Mouse (Mus musculus) macrophage (primary cell): Measurements from ENCODE around the gene Atp6v1g1. TPM values are rescaled to one million over a fixed set of nuclear protein-coding genes. Genes with fewer than 3 reads are reported as not detected.
A peak's percentile ranks its signal among the peaks of the same experiment; 100 is the strongest.

Experiments
- H3K27ac ChIP-seq: fragments of 350-480 bp; formaldehyde crosslinking; 2 replicates; pipeline ENCODE4 v1.9.0; 2021
- H3K36me3 ChIP-seq: fragments of 350-480 bp; formaldehyde crosslinking; 2 replicates; pipeline ENCODE4 v1.9.0; 2021; ENCODE audit errors: inconsistent target
- H3K4me3 ChIP-seq: fragments of 350-480 bp; formaldehyde crosslinking; 2 replicates; pipeline ENCODE4 v1.9.0; 2021; ENCODE audit errors: inconsistent target
- H3K79me2 ChIP-seq: fragments of 350-480 bp; formaldehyde crosslinking; 2 replicates; pipeline ENCODE4 v1.9.0; 2021; ENCODE audit errors: inconsistent target
- WGBS: methylation state at CpG from one replicate; pipeline ENCODE4 v1.1.7; 2026; ENCODE audit warnings: inconsistent platforms; ENCODE audit not compliant: missing documents; 5-methylcytosine and 5-hydroxymethylcytosine counted together
- polyA plus RNA-seq: library from polyadenylated mRNA; stranded (reverse); fragments of 250-400 nt; gene quantifications from 3 replicates; pipeline ENCODE4 v1.2.4, GENCODE M21; 2018; ENCODE audit warnings: inconsistent platforms

The Atp6v1g1 gene
- polyA plus RNA-seq, 1 experiment from 2014 or later, result 355 TPM

DNA sequence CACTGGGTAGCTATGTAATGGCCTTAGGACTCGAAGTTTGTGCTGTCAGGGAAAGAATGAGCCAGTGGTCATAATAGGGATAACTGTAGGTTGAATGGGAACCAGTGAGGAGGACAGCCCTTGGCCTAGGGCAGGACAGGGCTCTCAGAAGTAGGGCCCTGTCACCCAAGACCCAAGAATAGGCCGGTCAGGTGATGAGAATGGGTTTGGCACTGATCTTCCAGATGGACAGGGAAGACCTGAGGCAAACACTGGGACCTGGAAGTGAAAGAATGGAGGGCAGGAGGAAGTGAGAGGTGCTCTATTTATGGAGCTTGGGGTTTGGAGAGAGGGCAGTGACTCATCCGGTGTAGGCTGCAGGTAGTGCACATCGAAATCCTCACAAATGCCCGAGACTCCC, 12.1 kb downstream of the Atp6v1g1 start:
- peaks cover 13% of the 10 kb centered on the region; the same call in 1 of the 2 replicates for H3K36me3 ChIP-seq
- peaks cover 27% of the 10 kb centered on the region; the same call in 1 of the 2 replicates for H3K79me2 ChIP-seq
- no peak overlapping the region for H3K4me3 ChIP-seq
- 41% methylated on average over 5 of the region's 5 CpGs for WGBS
- H3K27ac ChIP-seq, result peak overlapping the region; percentile 80

DNA sequence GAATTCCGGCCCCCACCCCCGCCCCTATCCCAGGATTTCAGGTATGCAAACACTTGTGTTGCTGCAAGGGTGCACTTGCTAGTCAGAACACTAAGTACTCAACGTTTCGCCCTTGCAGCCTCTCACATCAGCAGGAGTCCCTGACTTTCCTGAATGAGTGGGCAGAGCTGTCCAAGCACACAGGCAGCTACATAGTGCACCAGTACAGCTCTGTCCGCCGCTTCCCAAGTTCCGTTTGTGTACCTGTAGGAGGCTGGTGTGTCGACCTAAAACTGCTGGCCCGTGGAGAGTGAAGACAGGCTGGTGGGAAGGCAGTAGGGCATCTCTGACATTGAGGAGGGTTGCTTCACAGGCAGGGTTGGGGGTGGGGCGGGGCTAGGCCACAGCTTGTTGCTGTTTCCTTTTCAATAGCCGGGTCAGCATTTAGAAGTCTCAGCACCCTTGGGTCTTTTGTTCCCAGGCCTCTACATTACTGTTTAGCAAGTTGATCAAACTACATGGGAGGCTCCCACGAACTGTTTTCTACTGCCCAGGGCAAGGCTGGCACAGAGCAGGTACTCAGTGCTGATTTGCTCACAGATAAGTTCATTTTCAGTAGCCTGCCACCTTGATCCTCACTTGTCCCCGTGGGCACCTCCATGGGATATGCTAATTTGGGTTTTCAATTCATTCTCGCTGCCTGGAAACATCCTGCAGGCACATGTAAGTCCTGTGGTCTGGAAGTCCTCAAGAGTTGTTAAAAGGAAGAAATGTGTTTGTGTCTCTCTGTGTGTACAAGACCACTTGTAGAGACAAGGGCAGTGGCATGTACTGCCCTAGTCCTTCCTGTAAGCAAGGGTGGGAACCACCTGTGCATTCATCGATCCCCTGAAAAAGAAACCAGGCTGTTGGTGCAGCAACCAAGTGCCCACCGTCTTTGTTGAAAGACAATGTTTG, 12.8 kb downstream of the Atp6v1g1 start:
- Histone ChIP-seq H3K36me3 (0 out of 2 replicates have a peak, but pooled peaks cover 6% of the 10 kb centered on the region), H3K79me2 (peaks cover 19% of the 10 kb centered on the region; the same call in 1 of the 2 replicates), H3K4me3 (peak overlapping the region; percentile 15; the same call in 1 of the 2 replicates), H3K27ac (peak overlapping the region; percentile 80)
- 43% methylated on average over 16 of the region's 16 CpGs for whole genome bisulfite sequencing

DNA sequence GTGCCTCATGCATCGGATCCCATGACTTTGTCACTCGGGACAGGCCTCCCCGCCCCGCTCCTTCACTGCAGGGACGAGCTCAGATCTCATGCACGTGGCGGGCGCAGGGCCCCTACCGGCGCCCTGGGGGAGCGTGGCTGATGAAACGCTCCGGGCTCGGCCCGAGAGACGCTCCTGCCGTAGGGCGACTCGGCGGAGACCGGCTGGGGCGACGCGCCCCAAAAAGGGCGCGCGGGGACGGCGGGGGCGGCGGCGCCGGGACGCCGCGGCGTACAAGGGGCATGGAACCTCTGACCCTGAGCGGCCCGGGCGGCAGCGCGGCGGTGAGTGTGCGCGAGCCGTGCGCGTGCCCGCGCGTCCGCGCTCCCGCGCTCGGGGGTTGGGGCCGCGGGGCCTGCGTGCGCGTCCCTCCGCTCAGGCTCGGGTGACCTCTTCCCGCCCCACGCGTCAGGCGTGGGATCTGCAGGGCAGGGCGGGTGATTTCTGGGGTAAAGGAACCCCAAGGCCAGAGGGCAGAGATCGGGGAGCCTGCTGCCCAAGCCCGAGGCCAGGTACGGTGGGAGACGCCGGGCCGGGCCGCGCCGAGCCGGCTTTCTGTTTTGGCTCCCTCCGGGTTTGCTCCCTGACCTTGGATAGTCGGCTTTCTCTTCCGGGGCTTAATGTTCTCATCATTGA, 14.0 kb downstream of the Atp6v1g1 start, which contains the start of gene Tmem268:
TSS of gene Tmem268 (plus strand) at position 375 of the 675 bp plus-strand sequence.
- WGBS, result 0% methylated on average over 73 of the region's 81 CpGs
- peak within 1 kb of the TSS; percentile 84 for H3K27ac ChIP-seq
- H3K36me3 ChIP-seq, result peaks cover 5% of the 10 kb centered on the region
- H3K79me2 ChIP-seq, result peaks cover 23% of the 10 kb centered on the region; the same call in 1 of the 2 replicates
- peak within 1 kb of the TSS; percentile 51 for H3K4me3 ChIP-seq

DNA sequence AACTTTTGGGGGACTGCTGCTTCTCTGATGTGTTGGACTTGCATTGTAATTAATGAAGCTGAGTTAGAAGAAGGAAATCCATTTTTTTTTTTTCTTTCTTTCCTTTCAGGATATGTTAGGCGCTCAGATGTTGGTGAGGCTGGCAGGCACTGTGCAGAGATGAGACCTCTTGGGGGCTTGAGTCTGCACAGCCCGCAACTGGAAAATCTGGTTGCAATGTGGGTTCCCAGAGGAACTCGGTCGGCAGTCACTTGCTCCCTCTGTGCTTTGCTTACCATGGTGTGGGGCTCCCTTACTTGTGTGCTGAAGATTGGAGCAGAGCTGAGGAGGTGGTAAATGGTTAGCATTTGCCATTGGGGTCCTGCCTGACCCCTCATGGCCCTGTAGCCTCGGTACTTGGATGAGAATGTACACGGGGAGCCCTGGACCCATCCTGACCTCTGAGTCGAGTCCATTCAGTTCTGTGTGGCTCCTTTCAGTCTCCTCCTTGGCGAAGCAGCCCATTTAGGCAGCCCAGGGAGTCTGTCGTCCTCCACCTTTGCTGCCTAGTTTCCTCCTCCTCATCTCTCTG, 14.6 kb downstream of the Atp6v1g1 start:
- Histone ChIP-seq H3K36me3 (peaks cover 12% of the 10 kb centered on the region), H3K4me3 (peak overlapping the region; percentile 51), H3K79me2 (peaks cover 28% of the 10 kb centered on the region; the same call in 1 of the 2 replicates), H3K27ac (peak overlapping the region; percentile 84)
- WGBS, result 32% methylated on average over 9 of the region's 9 CpGs

DNA sequence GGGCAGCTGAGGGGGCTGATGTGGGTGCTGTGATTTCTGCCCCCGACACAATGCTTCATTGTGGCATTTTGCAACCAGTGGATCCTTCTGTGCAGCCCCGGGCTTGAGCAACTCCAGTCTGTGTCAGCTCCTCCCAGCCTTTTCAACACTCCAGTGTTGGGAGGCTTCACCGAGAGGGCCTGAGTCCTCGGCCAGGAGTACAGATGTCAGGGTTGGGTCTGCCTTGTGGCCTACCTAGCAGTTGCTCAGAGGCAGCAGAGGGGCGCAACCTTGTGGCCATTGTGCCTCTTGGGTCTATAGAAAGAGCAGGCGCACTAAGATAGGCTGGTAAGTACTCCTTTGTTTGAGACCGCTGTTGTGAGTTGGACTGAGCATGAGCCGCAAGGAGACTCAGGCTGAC, 15.5 kb downstream of the Atp6v1g1 start:
- Histone ChIP-seq H3K4me3 (peak overlapping the region; percentile 51), H3K27ac (peak overlapping the region; percentile 84), H3K36me3 (peaks cover 21% of the 10 kb centered on the region), H3K79me2 (peaks cover 28% of the 10 kb centered on the region; the same call in 1 of the 2 replicates)
- 33% methylated on average over 8 of the region's 8 CpGs for WGBS

DNA sequence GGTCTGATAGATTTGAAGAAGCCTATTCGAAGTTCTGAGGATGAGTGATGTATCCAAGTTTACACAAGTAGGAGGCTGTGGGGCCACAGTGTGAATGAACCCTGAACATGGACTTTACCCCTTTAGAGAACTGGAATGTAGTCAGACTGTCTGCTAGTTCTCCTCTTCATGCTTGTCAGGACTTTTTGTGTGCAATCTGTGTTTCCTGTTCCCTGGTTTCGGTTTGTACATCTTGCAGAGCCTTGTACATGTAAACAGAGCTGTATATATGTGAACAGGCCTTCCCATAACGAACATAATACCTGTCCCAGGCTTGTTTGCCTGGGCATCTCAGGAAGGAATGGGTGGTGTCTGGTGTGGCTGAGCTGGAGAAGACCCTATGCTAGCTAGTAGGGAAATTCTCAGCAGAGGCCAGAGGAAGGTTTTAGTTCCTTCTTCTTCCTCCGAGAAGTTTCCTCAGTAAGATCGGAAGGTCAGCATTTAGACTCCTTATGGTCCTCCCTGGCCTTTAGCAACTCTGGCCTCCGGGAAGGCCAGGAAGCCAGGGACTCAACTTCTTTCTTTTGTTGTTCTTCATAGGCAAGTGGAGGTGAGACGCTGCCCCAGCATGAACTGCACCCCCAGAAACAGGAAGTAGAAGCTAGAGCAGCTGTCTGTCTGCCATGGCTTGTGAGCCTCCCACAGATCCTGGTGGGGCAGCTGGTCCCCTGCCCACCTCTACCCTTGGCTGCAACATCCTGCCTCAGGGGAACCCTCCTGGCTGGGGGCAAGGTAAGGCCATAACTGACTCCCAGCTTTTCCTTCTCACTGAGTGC, 17.5 kb downstream of the Atp6v1g1 start:
- peak overlapping the region; percentile 7; the same call in 1 of the 2 replicates for H3K4me3 ChIP-seq
- peaks cover 39% of the 10 kb centered on the region for H3K36me3 ChIP-seq
- H3K79me2 ChIP-seq, result peaks cover 28% of the 10 kb centered on the region; the same call in 1 of the 2 replicates
- WGBS, result 0% methylated on average over 7 of the region's 7 CpGs
- peak overlapping the region; percentile 84 for H3K27ac ChIP-seq

DNA sequence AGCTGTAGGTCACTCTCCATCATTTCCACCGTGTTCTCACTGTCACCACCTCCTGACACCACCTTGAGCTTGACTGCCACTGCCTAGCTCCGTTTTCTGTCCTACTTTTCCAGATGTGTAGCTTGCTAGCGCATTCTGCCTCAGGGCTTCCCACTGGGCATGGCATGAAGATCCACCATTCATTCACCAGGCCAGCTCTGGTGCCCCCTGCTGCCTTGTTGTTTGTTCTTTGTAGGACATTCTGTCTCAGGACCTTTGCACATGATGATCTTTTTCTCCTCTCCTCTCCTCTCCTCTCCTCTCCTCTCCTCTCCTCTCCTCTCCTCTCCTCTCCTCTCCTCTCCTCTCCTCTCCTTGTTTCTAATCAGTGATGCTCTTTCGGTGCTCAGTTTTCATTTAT, 18.2 kb downstream of the Atp6v1g1 start:
- H3K36me3 ChIP-seq, result peaks cover 45% of the 10 kb centered on the region
- WGBS, result 63% methylated on average over 3 of the region's 4 CpGs
- peaks cover 28% of the 10 kb centered on the region; the same call in 1 of the 2 replicates for H3K79me2 ChIP-seq
- H3K27ac ChIP-seq, result peak overlapping the region; percentile 84
- no peak overlapping the region for H3K4me3 ChIP-seq

DNA sequence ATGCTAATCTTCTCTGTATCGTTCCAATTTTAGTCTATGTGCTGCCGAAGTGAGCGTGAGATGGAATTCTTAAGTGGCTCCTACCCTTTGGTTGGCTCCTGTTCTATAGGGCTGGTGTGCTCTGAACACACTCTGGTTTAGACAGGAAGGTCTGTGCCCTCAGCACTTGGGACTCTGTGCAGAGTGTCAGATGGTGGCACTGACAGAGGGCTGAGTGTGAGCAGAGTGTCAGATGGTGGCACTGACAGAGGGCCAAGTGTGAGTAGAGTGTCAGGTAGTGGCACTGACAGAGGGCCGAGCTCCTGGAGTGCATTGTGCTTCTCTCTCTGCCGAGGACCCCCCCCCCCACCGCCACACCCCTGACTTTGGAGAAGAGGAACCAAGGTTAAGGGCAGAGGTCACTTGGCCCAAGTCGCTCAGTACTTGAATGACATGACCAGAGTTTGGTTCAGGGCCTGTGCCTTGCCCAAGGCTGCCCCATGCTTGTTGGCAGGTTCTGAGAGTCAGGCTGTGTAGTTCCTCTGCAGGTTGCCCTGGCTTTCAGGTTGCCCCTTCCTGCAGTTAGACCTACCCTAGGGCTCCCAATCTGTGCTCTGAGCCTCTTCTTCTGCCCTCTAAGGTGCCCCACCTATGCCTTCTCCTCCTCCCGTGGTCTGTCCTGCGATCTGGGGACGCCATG, 23.3 kb downstream of the Atp6v1g1 start:
- WGBS, result 89% methylated on average over 10 of the region's 10 CpGs
- peaks cover 9% of the 10 kb centered on the region; the same call in 1 of the 2 replicates for H3K79me2 ChIP-seq
- no peak overlapping the region for H3K27ac ChIP-seq
- H3K36me3 ChIP-seq, result peaks cover 96% of the 10 kb centered on the region
- H3K4me3 ChIP-seq, result no peak overlapping the region

DNA sequence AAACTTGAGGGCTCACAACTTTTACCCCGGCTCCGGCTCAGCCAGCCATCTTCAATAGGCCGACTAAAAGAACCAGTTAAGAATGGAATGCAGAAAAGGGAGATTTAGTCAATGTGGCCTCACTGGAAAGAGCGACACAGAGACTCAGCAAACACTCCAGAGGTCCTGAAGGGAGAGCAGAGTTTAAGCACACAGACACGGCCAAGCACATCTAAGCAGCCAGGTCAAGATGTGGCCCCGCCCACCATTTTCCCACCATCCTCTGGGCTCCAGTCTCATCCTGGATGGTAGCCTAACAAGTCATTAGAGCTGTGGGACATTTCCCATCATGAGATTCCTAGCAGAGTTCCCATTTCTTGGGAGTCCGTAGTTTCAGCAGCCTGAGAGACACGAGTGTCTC, 24.8 kb downstream of the Atp6v1g1 start:
- Histone ChIP-seq H3K27ac (no peak overlapping the region), H3K79me2 (no peaks in the 10 kb centered on the region; the same call in 1 of the 2 replicates), H3K4me3 (no peak overlapping the region), H3K36me3 (peaks cover 92% of the 10 kb centered on the region)
- 96% methylated on average over 8 of the region's 8 CpGs for WGBS

DNA sequence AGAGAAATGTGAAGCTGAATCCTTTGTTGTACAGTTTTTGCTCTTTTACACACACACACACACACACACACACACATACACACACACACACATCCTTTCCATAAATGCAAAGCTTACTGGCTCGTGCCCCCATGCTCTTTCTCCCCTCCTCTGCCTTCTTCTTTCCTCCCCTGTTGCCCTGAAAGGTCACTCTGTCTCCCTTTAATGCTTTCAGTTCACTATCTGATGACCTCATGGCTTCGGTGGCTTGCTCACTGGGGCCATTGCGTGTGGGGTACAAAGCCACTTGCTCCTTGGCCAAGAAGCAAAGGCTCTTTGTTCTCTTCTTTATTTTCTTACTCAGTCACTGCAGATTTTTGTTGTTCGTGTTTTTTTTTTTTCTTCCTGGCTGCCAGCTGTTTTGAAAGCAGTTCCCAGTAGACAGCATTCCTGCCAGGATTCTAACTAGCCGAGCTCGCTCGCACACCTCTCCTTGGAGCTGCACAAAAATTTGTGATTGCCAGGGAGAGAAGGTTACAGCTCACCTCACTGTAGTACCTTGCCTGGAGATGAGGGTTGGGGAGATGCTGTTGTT, 25.7 kb downstream of the Atp6v1g1 start:
- 90% methylated on average over 6 of the region's 7 CpGs for WGBS

DNA sequence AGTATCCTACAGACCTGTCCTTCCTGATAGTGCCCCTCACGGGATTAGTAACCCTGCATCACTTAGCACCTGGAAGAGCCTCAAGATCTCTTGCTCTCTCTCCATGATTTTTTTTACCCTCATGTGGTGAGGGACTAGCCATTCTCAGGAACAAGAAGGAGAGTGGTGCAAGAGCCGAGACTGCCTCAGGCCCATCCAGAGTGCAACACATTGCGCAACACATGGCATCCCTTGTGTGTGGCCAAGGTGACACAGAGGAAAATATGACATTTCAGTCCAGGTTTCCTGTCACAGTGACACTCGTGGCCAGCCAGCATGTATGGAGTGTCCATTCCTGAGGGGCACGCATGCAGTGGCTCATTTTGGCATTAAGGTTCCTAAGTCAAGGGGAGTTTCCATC, 28.0 kb downstream of the Atp6v1g1 start:
- Histone ChIP-seq H3K27ac (no peak overlapping the region), H3K4me3 (no peak overlapping the region), H3K79me2 (no peaks in the 10 kb centered on the region), H3K36me3 (peaks cover 65% of the 10 kb centered on the region)
- 68% methylated on average over 5 of the region's 5 CpGs for WGBS

More for the DNA sequence above, 25.7 kb downstream of the Atp6v1g1 start:
- Histone ChIP-seq H3K36me3 (peaks cover 83% of the 10 kb centered on the region), H3K27ac (no peak overlapping the region), H3K79me2 (no peaks in the 10 kb centered on the region), H3K4me3 (no peak overlapping the region)

DNA sequence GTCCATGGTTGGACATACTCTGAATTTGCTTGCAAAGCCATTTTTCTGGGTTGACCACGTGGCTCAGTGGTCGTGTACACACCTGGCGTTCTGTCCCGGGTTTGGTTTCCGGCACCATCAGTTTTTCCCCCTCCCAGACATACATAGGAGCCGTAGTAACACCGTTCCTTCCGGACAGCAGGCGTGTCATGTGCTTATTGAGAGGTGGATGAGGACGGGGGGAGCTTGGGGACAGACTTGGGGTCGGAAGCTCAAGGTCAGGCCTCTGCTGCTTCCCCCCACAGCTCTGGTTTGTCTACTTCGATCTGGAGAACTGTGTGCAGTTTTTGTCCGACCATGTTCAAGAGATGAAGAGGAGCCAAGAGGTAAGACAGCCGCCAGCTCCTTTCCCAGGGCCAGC, 35.1 kb downstream of the Atp6v1g1 start:
- no peaks in the 10 kb centered on the region for H3K79me2 ChIP-seq
- peaks cover 66% of the 10 kb centered on the region for H3K36me3 ChIP-seq
- no peak overlapping the region for H3K27ac ChIP-seq
- WGBS, result 98% methylated on average over 14 of the region's 14 CpGs
- no peak overlapping the region for H3K4me3 ChIP-seq

DNA sequence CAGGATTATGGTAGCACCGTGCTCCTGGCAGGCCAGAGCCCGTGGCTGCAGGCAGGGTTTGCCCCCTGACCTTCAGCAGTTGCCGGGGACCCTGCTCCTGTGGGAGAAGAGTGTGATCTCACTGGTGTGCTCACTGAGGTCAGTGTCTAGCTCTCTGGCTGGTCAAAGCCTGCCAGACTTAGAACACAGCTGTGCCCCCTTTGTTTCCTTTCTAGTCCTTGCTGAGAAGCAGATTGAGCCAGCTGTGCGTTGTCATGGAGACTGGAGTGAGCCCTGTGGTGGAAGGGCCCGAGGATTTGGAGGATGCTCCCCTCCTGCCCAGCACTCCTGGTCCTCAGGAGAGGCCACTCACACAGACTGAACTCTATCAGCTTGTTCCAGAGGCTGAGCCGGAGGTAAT, 35.5 kb downstream of the Atp6v1g1 start:
- no peak overlapping the region for H3K4me3 ChIP-seq
- no peaks in the 10 kb centered on the region for H3K79me2 ChIP-seq
- WGBS, result 98% methylated on average over 6 of the region's 6 CpGs
- H3K27ac ChIP-seq, result no peak overlapping the region
- H3K36me3 ChIP-seq, result peaks cover 66% of the 10 kb centered on the region
